Mouse (Mus musculus) E14TG2a.4 (cell line): Measurements from ENCODE around the gene 4931414P19Rik.
"Not testable (repeated sequence)": the region's sequence is repeated elsewhere in the genome, so short reads cannot be mapped to it uniquely, and the experiment has no call there.

Experiments used
- H3K27me3 ChIP-seq: 2 replicates; pipeline ENCODE4 v1.6.1; 2014; ENCODE audit warnings: low read length, control low read depth; ENCODE audit not compliant: insufficient read depth
- H3K36me3 ChIP-seq: 2 replicates; pipeline ENCODE4 v1.6.1; 2014; ENCODE audit warnings: low read length, control low read depth; ENCODE audit not compliant: insufficient read depth
- H3K4me1 ChIP-seq: replicated peaks from 2 replicates; pipeline ENCODE4 v1.6.1; 2014; ENCODE audit warnings: low read depth, low read length, control low read depth
- H3K4me3 ChIP-seq: replicated peaks from 2 replicates; pipeline ENCODE4 v1.5.1; 2014; ENCODE audit warnings: mild to moderate bottlenecking, low read length
- H3K9me3 ChIP-seq: 2 replicates; pipeline ENCODE4 v1.6.1; 2014; ENCODE audit warnings: low read length, control low read depth
- CTCF ChIP-seq: conservative IDR thresholded peaks from 2 replicates; pipeline ENCODE4 v1.5.1; 2014; ENCODE audit warnings: low read length
- NANOG ChIP-seq: IDR thresholded peaks from 2 replicates; pipeline ENCODE4 v1.6.1; 2014; ENCODE audit warnings: borderline replicate concordance, low read length, mixed read lengths
- POU5F1 ChIP-seq: IDR thresholded peaks from 2 replicates; pipeline ENCODE4 v1.6.1; 2014; ENCODE audit warnings: low read length, borderline replicate concordance

The 4931414P19Rik gene

DNA sequence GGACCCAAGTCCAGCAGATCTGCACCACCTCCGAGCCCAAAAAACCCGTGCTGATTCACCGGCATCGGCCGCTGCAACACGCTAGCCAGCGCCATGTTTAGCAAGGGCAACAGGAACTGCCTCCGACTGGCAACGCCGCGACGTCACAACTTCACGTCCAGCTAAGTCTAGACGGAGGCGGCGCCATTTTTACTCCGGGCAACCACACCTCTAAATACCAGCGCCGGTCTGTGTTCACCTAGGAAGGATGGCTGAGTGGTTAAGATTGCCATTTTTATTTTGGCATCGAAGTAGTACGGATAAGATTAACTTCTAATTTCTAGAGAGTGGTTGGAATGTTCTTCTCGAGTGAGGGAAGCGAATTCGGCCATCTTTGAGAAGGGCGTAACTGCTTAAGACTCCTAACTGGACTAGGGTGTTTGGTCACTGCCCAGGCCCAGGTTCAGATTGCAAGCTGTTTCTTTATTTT is 12.1 kb upstream of the 4931414P19Rik start, which contains the start of gene Psmb5:
TSS of gene Psmb5 (minus strand) at position 126 of the 469 bp plus-strand sequence.
- Histone ChIP-seq H3K9me3 (no peaks in the 10 kb centered on the region; the same call in 1 of the 2 replicates), H3K4me3 (peak within 1 kb of the TSS; percentile 86), H3K36me3 (peaks cover 31% of the 10 kb centered on the region), H3K4me1 (peaks cover 27% of the 10 kb centered on the region), H3K27me3 (no peaks in the 10 kb centered on the region)
- no peak for TF ChIP-seq CTCF
- no peak for TF ChIP-seq POU5F1
- TF ChIP-seq NANOG: no peak

DNA sequence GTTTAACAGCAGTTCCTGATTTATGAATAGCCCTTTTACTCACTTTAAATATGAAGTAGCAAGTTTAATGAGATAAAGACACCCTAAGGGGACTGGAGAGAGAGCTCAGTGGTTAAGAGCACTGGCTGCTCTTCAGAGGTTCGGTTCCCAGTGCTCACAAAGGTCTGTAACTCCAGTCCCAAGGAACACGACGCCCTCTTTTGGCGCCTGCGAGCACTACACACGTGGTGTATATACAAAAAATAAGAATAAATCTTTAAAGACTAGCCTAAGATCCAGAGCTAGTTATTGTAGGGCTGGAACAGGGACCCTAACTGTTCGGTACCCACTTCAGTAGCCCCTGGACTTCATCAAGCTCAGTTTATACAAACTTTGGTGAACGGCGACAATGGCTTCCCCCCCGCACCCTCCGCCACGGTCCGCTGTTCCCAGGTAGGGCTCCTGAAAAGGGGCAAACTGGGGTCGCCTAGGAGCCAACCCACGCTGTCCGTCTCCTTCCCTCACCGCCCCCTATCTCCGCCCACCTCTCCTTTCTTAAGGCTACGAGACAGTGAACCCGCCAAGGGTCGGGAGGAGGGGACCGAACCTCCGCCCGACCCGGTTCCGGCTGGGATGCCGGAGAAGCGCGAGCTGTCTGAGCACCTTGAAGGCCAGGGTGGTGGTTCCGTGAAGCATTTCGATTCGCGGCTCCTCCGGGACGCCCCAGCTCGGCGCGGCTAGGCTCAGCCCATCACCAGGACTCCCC is 11.5 kb upstream of the 4931414P19Rik start:
- TF ChIP-seq POU5F1 (no peak), CTCF (peak; percentile 42), NANOG (no peak)
- Histone ChIP-seq H3K36me3 (peaks cover 37% of the 10 kb centered on the region), H3K27me3 (no peaks in the 10 kb centered on the region), H3K4me1 (peaks cover 33% of the 10 kb centered on the region), H3K4me3 (peak overlapping the region; percentile 86), H3K9me3 (no peaks in the 10 kb centered on the region; the same call in 1 of the 2 replicates)

DNA sequence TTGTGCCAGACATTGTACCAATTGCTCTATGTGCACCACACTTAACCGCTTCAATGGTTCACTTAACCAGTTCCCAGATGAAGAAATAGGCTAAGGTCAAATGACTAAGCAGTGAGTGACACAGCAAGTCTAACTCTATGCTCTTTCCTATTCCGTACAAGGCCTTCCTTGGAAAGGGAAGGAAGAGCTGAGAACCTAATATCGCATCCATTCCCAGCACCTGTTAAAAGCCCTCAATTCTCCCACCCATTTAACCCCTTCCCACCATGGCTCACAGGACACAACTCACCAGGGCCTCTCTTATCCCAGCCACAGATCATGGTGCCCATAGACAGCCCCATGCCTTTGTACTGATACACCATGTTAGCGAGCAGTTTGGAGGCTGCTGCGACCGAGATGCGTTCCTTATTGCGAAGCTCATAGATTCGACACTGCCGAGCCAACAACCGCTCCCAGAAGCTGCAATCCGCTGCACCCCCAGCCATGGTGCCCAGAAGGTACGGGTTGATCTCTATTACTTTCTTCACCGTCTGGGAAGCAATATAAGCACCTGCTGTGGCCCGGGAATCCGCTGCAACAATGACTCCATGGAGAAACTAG is 10.5 kb upstream of the 4931414P19Rik start:
- peaks cover 33% of the 10 kb centered on the region for H3K4me1 ChIP-seq
- H3K9me3 ChIP-seq: no peaks in the 10 kb centered on the region; the same call in 1 of the 2 replicates
- TF ChIP-seq CTCF: no peak
- no peak for TF ChIP-seq NANOG
- TF ChIP-seq POU5F1: no peak
- peaks cover 47% of the 10 kb centered on the region for H3K36me3 ChIP-seq
- peak overlapping the region; percentile 86 for H3K4me3 ChIP-seq
- H3K27me3 ChIP-seq: no peaks in the 10 kb centered on the region

DNA sequence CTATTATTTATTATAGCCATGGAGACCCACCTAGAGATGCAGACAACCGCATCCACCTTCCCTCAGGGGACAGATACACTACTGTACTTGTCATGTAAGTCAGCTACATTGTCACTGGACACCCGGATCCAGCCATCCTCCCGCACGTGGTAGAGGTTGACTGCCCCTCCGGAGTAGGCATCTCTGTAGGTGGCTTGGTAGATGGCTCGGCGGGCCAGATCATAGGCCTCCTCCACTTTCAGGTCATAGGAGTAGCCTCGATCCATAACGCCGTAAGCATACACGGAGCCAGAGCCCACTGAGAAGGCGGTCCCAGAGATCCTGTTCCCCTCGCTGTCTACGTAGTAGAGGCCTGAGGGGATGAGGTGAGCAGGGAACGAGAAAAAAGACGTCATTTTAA is 8.3 kb upstream of the 4931414P19Rik start:
- peaks cover 52% of the 10 kb centered on the region for H3K4me1 ChIP-seq
- not testable (repeated sequence) for H3K4me3 ChIP-seq, H3K9me3 ChIP-seq, H3K27me3 ChIP-seq
- H3K36me3 ChIP-seq: peaks cover 60% of the 10 kb centered on the region

DNA sequence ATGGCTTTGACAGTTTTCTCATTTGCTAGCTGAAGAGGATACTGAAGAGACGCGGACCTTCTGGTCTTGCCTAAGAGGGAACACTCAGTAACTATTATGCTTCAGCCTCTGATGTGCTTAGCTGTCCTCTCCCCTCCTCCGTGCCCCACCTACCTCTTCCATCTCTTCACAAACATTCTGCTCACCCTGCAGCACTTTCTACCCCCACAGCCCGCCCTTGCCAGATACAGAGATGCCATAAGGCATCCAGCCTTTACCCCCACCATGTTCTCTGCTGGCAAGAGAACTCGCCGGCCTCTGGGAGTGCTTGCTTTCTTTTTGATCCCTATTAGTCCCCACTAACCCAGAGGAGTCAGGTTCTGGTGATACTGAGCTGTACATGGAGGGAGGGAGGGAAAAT is 4.9 kb upstream of the 4931414P19Rik start:
- Histone ChIP-seq H3K9me3 (no peaks in the 10 kb centered on the region), H3K27me3 (no peaks in the 10 kb centered on the region), H3K36me3 (peaks cover 51% of the 10 kb centered on the region), H3K4me3 (no peak overlapping the region), H3K4me1 (peaks cover 52% of the 10 kb centered on the region)
- no peak for TF ChIP-seq NANOG
- TF ChIP-seq POU5F1: no peak
- no peak for TF ChIP-seq CTCF

DNA sequence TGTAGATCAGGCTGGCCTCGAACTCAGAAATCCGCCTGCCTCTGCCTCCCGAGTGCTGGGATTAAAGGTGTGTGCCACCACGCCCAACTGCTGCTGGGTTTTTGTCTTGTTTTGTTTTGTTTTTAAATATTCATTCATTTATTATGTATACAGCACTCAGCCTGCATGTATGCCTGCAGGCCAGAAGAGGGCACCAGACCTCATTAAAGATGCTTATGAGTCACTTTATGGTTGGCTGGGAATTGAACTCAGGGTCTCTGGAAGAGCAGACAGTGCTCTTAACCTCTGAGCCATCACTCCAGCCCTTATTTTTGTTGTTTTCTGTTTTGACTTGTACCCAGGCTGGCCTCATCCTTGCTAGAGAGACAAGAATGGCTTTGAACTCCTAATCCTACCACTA is 4.2 kb upstream of the 4931414P19Rik start:
- Histone ChIP-seq H3K27me3 (no peaks in the 10 kb centered on the region), H3K36me3 (peaks cover 44% of the 10 kb centered on the region), H3K4me1 (peaks cover 54% of the 10 kb centered on the region), H3K9me3 (no peaks in the 10 kb centered on the region), H3K4me3 (no peak overlapping the region)
- TF ChIP-seq NANOG (no peak), POU5F1 (no peak), CTCF (peak; percentile 66)

DNA sequence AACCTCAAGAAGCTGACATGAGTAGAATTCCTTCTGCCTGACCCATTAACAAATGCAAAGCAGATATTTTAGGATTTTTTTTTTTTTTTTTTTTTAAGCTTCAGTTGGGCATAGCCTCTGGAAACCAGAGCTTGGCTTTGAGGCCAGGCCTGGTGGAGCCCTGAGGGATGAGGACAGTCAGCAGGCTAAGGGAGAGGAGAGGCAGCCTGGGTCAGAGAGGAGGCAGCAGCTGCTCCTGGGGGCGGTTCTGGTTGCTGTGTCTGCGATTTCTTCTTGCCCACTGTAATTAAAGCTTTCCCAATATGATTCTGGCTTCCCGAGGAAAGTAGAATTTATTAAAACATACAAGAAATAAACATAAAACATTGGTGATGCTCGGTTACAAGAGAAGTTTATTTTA is 3.5 kb upstream of the 4931414P19Rik start:
- H3K36me3 ChIP-seq: peaks cover 37% of the 10 kb centered on the region
- H3K4me3 ChIP-seq: no peak overlapping the region
- H3K27me3 ChIP-seq: no peaks in the 10 kb centered on the region
- peaks cover 54% of the 10 kb centered on the region for H3K4me1 ChIP-seq
- H3K9me3 ChIP-seq: no peaks in the 10 kb centered on the region
- TF ChIP-seq NANOG: no peak
- TF ChIP-seq POU5F1: no peak
- no peak for TF ChIP-seq CTCF

DNA sequence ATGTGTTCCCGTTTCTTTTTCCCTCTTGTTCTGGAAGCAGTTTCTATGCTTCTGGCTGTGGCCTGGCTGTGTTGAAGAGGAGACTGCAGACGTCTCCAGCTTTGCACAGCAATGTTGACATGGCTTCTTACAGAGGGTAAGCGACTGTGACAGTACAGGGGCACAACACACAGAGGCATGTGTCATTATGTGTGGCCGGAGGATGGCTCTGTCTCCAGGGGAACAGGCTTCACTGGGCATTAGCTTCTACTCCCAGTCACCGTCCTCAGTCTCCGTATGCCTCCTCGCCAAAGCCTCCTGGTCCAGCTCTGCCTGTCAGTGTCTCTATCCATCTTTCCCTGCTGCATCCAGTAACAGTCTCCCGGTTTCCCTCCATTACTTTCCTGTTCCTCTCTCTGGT is 1.4 kb upstream of the 4931414P19Rik start:
- H3K36me3 ChIP-seq: peaks cover 23% of the 10 kb centered on the region
- no peak for TF ChIP-seq NANOG
- TF ChIP-seq POU5F1: no peak
- no peak for TF ChIP-seq CTCF
- no peaks in the 10 kb centered on the region for H3K27me3 ChIP-seq
- no peaks in the 10 kb centered on the region for H3K9me3 ChIP-seq
- peaks cover 51% of the 10 kb centered on the region for H3K4me1 ChIP-seq
- no peak overlapping the region for H3K4me3 ChIP-seq

DNA sequence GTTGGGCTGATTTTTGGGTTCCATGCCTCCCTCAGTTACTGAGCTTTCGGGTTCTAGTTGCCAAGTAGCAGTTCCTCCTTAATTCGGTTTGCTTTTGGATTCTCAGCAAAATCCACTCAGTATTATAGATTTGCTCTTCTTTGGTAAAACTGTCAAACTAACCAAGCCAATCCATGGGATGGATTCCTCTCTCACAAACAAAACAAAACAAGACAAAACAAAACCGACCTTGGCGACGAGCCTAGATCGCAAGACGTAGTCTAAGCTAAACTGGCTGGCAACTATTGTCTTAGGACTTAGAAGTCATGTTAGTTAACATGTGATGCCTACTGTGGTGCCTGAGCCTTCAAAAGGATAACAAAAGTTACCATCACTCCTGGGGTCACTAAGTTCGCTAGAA is 2.1 kb downstream of the 4931414P19Rik start:
- TF ChIP-seq NANOG (no peak), CTCF (no peak), POU5F1 (no peak)
- H3K4me3 ChIP-seq: peak overlapping the region; percentile 86
- H3K9me3 ChIP-seq: no peaks in the 10 kb centered on the region
- H3K27me3 ChIP-seq: no peaks in the 10 kb centered on the region
- H3K4me1 ChIP-seq: peaks cover 35% of the 10 kb centered on the region
- H3K36me3 ChIP-seq: peaks cover 6% of the 10 kb centered on the region; the same call in 1 of the 2 replicates
